Mouse (Mus musculus) gastrocnemius, postnatal 14 days (tissue): ENCODE data around the gene Glmp. TPM values are rescaled to one million over a fixed set of nuclear protein-coding genes. Genes with fewer than 3 reads are reported as not detected.
"Not testable (repeated sequence)": the region's sequence is repeated elsewhere in the genome, so short reads cannot be mapped to it uniquely, and the experiment has no call there.

Experiments
- DNase-seq: peaks from one replicate; pipeline ENCODE4 v3.0.0; 2021; ENCODE audit warnings: mixed read lengths
- intact Hi-C: fragments of 180-260 bp; cut with DNase I; formaldehyde crosslinking; loops from one replicate; pipeline ENCODE4 v1.15.1; 2025; ENCODE audit warnings: low total_unique reads
- long read RNA-seq, 2 experiments: library from polyadenylated mRNA; stranded (forward); transcript quantifications; one replicate each; pipeline ENCODE4 v2.0.0; 2021
- total RNA-seq, 2 experiments: library from RNA; stranded (reverse); gene quantifications; 2 replicates each; pipeline ENCODE4 v1.2.3; 2021

The Glmp gene
- 10 to 100 TPM; 50.4 to 52.3 TPM for total RNA-seq
- long read RNA-seq, experiment 1, full-length matches to known transcripts, result 32 of 33 reads
- long read RNA-seq, experiment 1, partial matches to known transcripts, result 0 of 33 reads
- long read RNA-seq, experiment 1, other reads (novel, unspliced or antisense), result 1 of 33 reads
- long read RNA-seq, experiment 2, full-length matches to known transcripts, result 39 of 41 reads
- long read RNA-seq, experiment 2, partial matches to known transcripts, result 0 of 41 reads
- long read RNA-seq, experiment 2, other reads (novel, unspliced or antisense), result 2 of 41 reads

DNA sequence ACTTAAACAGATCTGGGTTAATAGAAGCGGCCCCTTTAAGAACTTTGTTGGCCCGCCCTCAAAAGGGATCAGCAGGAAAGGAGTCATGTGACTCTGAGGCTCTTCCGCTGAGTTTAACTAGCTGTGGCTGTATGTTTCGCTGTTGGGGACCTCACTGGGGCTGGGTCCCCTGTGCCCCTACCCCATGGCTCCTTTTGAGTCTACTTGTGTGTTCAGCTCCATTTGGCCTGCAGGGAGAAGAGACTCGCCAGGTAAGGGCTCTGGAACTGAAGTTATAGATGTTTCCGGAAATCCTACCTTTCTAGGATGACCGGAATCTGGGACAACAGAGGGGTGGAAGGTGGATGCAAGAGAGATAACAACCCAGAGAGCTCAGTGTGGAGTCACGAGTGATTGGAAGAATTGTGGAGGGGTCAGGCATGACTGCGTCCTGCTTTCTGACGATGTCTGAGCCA lies at the start of gene Glmp:
Glmp (plus strand) TSS at position 73 of the 455 bp plus-strand sequence.
- DNase-seq, result peak; percentile 63
- intact Hi-C loops, result no loop called here

- intact Hi-C loops, result no loop called here
Measured at GRCm38 (mm10) chr3:88276121-88276520, 48.7 kb upstream of the Glmp start.

DNA sequence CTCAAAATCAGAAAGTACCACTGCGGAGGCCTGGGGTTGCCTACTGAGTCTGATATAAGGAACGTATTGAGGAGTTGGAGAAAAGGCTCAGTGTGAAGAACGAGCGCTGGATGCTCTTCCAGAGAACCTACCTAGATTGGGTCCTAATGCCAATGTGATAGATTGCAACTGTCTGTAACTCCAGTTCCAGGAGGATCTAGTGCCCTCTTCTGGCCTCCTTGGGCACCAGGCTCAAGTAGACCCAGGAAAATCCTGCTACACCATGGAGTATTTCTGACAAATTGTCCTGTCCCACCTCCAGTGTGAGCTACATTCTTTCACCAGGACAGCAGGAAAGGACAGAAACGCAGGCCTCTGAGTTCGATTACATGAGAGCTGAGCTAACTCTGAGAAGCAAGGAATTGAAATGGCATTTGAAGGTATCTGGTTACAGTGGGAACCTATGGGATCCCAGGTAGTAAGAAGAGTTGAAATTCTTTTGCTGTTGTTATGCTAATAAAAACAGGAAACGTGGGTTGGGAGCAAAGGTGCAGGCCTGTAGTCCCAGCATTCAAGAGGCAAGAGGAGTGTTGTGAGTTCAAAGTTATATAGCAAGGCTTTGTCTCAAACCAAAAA lies 48.2 kb upstream of the Glmp start:
- intact Hi-C loops, result no loop called here
- DNase-seq, result no peak

More at GRCm38 (mm10) chr3:88276121-88276520, 48.7 kb upstream of the Glmp start:
- no peak for DNase-seq

DNA sequence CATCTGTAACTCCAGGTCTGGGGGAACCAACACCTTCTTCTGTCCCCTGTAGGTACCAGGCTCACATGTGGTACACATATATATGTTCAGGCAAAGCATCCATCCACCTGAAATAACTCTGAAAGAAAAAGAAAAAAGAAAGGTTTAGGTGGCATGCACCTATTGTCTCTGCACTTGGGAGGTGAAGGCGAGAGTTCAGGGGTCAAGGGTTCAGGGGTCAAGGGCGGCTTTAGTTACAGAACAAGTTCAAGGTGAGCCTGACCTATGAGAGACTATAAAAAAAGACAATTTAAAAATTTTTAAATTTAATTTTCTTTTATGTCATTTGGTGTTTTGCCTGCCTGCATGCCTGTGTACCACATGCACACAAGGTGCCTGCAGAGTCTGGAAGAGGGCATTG lies 44.8 kb upstream of the Glmp start:
- no peak for DNase-seq
- intact Hi-C loops, result no loop called here

GRCm38 (mm10) chr3:88281141-88281916 lies 43.5 kb upstream of the Glmp start:
- DNase-seq, intact Hi-C loops: not testable (repeated sequence)

DNA sequence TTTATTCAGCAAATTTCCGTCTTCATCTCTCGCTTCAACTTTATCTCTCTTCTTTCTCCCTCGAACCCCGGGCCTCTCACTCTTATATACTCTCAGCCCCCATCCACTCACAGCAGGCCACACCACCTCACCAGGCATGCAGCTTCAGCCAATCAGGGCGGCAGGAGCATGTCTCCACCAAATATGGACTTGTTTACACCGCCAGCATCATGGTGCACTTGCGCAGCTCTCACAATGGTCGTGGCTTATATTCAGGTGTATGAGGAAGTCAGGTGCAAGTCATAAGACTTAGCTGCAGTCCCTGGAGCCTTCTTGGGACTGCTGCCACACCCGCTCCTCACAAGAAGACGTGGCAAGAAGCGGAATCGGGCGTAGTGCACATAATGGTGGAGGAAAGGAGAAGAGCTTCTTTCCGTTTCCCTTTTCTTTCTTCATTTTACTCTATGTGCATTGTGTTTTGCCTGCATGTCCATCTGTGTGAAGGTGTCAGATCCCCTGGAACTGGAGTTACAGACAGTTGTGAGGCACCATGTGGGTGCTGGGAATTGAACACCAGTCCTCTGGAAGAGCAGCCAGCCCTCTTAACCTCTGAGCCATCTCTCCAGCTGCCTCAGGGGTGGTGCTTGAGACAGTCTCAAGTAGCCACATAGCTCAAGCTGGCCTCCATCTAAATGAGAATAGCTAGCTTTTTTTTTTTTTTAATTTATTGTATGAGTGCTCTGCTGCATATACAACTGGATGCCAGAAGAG lies 39.8 kb upstream of the Glmp start:
- intact Hi-C loops, DNase-seq: not testable (repeated sequence)

GRCm38 (mm10) chr3:88285565-88285895 lies 39.3 kb upstream of the Glmp start:
- intact Hi-C loops, DNase-seq: not testable (repeated sequence)

GRCm38 (mm10) chr3:88287110-88287509 lies 37.7 kb upstream of the Glmp start, which contains the start of gene Gm38392:
Gm38392 (minus strand) TSS chr3:88287210.
- intact Hi-C loops, result no loop called here
- no peak for DNase-seq

GRCm38 (mm10) chr3:88288133-88288713 lies 36.6 kb upstream of the Glmp start:
- intact Hi-C loops, DNase-seq: not testable (repeated sequence)

GRCm38 (mm10) chr3:88291970-88292369 lies 32.9 kb upstream of the Glmp start:
- intact Hi-C loops, result no loop called here
- DNase-seq, result peak; percentile 8

DNA sequence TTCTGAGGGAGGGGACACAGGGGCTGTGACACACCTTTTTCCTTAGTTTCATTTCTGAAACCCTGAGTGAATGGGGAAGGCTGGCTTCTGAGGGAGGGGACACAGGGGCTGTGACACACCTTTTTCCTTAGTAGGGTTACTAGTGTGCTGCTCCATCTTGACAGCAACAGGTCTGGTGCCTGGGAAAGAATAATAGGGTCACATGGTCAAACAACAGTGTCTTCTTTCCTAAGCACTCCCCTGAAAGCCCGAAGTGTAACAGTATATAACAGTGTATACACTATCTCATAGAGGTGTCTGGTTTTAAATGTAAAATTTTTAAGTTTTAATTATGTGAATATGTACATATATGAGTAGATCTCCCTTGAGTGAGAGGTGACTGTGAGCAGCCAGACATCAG lies 29.6 kb upstream of the Glmp start:
- intact Hi-C loops, DNase-seq: not testable (repeated sequence)

- peak; percentile 7 for DNase-seq
- intact Hi-C loops, result no loop called here
Measured at GRCm38 (mm10) chr3:88296110-88296560, 28.7 kb upstream of the Glmp start.

DNA sequence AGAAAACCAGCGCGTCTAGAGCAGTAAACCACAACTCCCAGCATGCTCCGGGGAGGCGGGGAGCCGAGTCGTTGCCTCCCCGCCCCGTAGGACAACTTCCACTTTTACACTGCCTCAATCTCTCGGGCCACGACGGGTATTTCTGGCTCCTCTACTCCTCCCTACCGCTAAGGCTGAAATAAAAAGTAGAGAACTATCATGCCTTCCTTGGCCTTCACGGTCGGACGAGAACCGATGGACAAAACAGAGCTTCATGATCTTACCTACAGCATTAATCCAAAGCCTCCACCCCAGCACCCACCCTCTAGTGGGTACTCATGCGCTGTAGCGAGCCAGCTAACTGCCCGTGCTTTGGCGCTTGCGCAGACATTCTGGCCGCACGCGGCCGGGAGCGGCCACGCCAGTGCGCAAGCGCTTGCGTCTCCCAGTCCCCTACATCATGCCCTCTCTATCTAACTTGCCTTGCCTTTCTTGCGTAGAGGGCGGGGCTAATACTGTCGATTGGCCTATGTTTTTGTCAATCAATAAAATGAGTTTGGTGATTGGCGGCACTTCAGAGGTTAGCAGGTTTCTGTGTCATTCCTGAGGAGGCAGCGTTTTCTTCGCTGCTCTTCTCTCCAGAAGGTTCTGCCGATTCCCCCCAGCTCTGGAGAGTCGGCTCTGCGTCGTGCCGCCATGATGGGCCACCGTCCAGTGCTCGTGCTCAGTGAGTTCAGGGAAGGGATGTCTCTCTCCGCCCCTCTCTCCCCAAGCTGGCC lies 28.1 kb upstream of the Glmp start, which contains the start of the genes Tsacc and Cct3:
Tsacc (minus strand) TSS at position 439 of the 758 bp plus-strand sequence.
Cct3 (plus strand) TSS at position 556 of the 758 bp plus-strand sequence.
- peak; percentile 95 for DNase-seq

GRCm38 (mm10) chr3:88297321-88297851 lies 27.4 kb upstream of the Glmp start:
- intact Hi-C loops, result no loop called here
- DNase-seq, result no peak

More for the DNA sequence above, 28.1 kb upstream of the Glmp start, which contains the start of the genes Tsacc and Cct3:
- intact Hi-C loops, result no loop called here

GRCm38 (mm10) chr3:88299172-88299571 lies 25.7 kb upstream of the Glmp start:
- intact Hi-C loops, result no loop called here
- DNase-seq, result no peak

DNA sequence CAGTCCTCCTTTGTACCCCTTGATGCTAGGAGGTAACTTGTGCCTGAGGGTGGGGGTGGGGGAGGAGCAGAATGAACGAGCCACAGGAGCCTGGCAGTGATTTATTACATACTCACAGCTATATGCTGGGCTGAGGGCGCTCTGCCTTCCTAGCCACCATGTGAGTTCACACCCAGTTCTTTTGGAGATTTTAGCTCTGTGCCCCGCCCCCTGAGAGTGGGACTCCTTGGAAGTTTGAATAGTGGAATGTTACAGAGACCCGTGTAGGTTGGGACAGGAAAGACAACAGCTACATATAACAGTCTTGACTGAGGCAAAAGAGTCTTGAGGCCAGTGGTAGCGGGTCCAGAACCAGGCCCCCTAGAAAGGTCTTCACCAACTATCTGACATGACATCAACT lies 4.1 kb downstream of the Glmp start:
- intact Hi-C loops, result no loop called here
- no peak for DNase-seq

- intact Hi-C loops, result no loop called here
- no peak for DNase-seq
Measured at GRCm38 (mm10) chr3:88331282-88331681, 6.5 kb downstream of the Glmp start.

- intact Hi-C loops, result no loop called here
- no peak for DNase-seq
Measured at GRCm38 (mm10) chr3:88334029-88334658, 9.3 kb downstream of the Glmp start.
